Mouse (Mus musculus): ENCODE measurements around the gene Chrnb1.

The Chrnb1 gene

GRCm38 (mm10) chr11:69795168-69795982 lies at the start of gene Chrnb1:
Gene Chrnb1 (minus strand): TSS chr11:69795943.
- DNase-seq (ENCODE audit: low spot score in 2 of 2) = peak; percentile 87 to 90

GRCm38 (mm10) chr11:69838714-69839104 lies 43.0 kb upstream of the Chrnb1 start:
- no peak for DNase-seq (ENCODE audit: low spot score in 2 of 2)

- peak; percentile 96 to 97 for DNase-seq (ENCODE audit: low spot score in 2 of 2)
Observed at GRCm38 (mm10) chr11:69837952-69838713, 42.4 kb upstream of the Chrnb1 start, which contains the start of gene Tmem256. Gene Tmem256 (plus strand): TSS chr11:69838514.

- DNase-seq (ENCODE audit: low spot score in 2 of 2) = no peak
Observed at GRCm38 (mm10) chr11:69837604-69837951, 41.8 kb upstream of the Chrnb1 start, which contains the start of gene Nlgn2. Gene Nlgn2 (minus strand): TSS chr11:69837784.

GRCm38 (mm10) chr11:69836703-69837576 lies 41.2 kb upstream of the Chrnb1 start:
- DNase-seq (ENCODE audit: low spot score in 2 of 2) = peak; percentile 50 to 54

- no peak for DNase-seq (ENCODE audit: low spot score in 2 of 2)
Observed at GRCm38 (mm10) chr11:69835966-69836335, 40.2 kb upstream of the Chrnb1 start.

GRCm38 (mm10) chr11:69835326-69835965 lies 39.7 kb upstream of the Chrnb1 start:
- no peak for DNase-seq (ENCODE audit: low spot score in 2 of 2)

- DNase-seq (ENCODE audit: low spot score in 2 of 2) = no peak
Observed at GRCm38 (mm10) chr11:69834001-69834549, 38.3 kb upstream of the Chrnb1 start.

- DNase-seq (ENCODE audit: low spot score in 2 of 2) = no peak
Observed at GRCm38 (mm10) chr11:69833554-69833953, 37.8 kb upstream of the Chrnb1 start.

- DNase-seq (ENCODE audit: low spot score in 2 of 2) = no peak
Observed at GRCm38 (mm10) chr11:69828832-69829231, 33.1 kb upstream of the Chrnb1 start.

- DNase-seq (ENCODE audit: low spot score in 2 of 2) = no peak
Observed at GRCm38 (mm10) chr11:69823456-69823855, 27.7 kb upstream of the Chrnb1 start.

GRCm38 (mm10) chr11:69822080-69822479 lies 26.3 kb upstream of the Chrnb1 start, which contains the start of gene Spem1:
Gene Spem1 (minus strand): TSS chr11:69822180.
- DNase-seq (ENCODE audit: low spot score in 2 of 2) = no peak

GRCm38 (mm10) chr11:69818871-69819270 lies 23.1 kb upstream of the Chrnb1 start:
- no peak for DNase-seq (ENCODE audit: low spot score in 2 of 2)

GRCm38 (mm10) chr11:69818365-69818764 lies 22.6 kb upstream of the Chrnb1 start, which contains the start of gene Spem2:
Gene Spem2 (minus strand): TSS chr11:69818465.
- DNase-seq (ENCODE audit: low spot score in 2 of 2) = no peak

GRCm38 (mm10) chr11:69816520-69816919 lies 20.8 kb upstream of the Chrnb1 start:
- DNase-seq (ENCODE audit: low spot score in 2 of 2) = no peak

- no peak for DNase-seq (ENCODE audit: low spot score in 2 of 2)
Observed at GRCm38 (mm10) chr11:69815155-69815554, 19.4 kb upstream of the Chrnb1 start, which contains the start of gene Gm39566. Gene Gm39566 (minus strand): TSS chr11:69815298.

GRCm38 (mm10) chr11:69810280-69810679 lies 14.5 kb upstream of the Chrnb1 start:
- DNase-seq (ENCODE audit: low spot score in 2 of 2) = no peak

GRCm38 (mm10) chr11:69807641-69808040 lies 11.9 kb upstream of the Chrnb1 start:
- DNase-seq (ENCODE audit: low spot score in 2 of 2) = no peak

GRCm38 (mm10) chr11:69806378-69806777 lies 10.6 kb upstream of the Chrnb1 start:
- no peak for DNase-seq (ENCODE audit: low spot score in 2 of 2)

- DNase-seq (ENCODE audit: low spot score in 2 of 2) = no peak
Observed at GRCm38 (mm10) chr11:69804972-69805909, 9.5 kb upstream of the Chrnb1 start, which contains the start of gene Tmem102. Gene Tmem102 (minus strand): TSS chr11:69805624.
